Mouse (Mus musculus): ENCODE results near the gene Ints6l. TPM values are rescaled to one million over a fixed set of nuclear protein-coding genes. Genes with fewer than 3 reads are reported as not detected.

Gene Ints6l
- 93.3 TPM for polyA plus RNA-seq (2014; fragmentation: Illumina TruSeq; extraction: RNeasy Lipid Tissue Mini Kit (QIAGEN cat#74804); ENCODE audit: low read depth, low replicate concordance)

DNA sequence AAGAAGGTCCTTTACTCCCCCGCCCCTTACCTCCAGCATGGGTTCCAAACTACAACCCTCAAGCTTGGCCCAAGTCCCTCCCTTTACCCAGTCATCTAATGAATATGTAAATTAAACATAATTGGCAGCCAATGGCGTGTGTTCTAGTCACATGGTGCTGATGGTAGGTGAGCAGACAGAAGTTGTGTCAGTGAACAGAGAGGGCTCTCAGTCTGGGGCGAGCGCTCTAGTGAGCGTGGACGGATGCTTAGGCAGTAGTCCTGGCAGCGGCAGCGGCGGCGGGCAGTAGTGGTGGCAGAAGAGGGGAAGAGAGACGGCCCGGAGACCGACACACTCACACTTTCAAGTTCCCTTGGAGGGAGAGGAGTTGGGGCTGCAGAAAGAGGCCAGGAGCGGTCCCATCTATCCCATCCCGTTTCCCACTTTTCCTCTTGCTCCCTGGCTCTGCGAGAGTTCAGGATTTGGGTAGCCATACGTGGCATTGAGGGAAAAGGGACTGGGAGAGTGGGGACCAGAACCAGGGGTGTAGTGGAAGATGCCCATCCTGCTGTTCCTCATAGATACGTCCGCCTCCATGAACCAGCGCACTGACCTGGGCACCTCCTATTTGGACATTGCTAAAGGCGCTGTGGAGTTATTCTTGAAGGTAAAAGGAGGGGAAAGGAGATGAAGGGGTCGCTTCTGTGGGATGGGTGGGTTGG, at the start of gene Ints6l:
Ints6l (plus strand) TSS at position 187 of the 701 bp plus-strand sequence.

DNA sequence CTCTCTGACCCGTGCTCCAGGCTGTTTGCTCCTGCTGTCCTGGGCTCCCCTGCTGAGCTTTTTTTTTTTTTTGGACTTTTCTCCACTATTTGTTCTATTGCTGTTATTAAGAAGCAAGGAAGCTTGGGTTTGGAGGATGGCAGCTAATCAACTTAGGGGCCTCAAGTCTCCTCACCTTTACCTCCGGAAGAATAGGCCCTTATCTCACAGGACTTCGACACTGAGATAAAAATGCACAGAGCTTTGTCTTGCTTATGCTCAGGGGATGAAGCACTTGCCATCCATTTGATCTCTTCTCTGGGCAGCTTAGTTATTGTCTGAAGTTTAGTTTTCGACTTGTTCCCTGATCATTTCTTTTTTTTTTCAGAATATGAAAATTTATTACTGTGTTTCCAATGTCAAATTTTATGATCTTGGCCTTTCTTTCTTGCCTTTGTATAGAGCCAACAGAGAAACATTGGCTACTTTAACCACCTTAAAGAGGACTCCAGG, 7.1 kb upstream of the Ints6l start, which contains the start of gene Gm2174:
Gm2174 (plus strand) TSS at position 442 of the 492 bp plus-strand sequence.

DNA sequence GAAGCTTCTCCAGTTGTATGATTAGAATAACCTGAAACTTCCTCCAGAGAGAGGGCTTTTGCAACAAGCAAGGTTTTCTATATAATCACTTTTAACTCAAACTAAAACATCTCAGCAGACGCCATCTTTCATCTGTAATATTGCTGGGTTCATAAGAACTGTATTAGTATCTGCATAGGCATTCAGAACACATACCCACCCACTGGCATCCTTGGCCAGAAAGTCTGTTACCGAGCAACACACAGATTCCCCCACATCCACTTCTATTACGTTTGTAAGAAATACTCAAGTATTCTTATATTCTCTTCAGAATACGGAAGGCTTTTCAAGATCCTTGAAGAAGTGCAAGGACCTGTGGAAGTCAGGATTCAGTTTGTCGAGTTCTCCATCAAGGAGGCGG, 69.8 kb downstream of the Ints6l start, which contains the start of gene Gm10477:
Gm10477 (plus strand) TSS at position 301 of the 400 bp plus-strand sequence.

DNA sequence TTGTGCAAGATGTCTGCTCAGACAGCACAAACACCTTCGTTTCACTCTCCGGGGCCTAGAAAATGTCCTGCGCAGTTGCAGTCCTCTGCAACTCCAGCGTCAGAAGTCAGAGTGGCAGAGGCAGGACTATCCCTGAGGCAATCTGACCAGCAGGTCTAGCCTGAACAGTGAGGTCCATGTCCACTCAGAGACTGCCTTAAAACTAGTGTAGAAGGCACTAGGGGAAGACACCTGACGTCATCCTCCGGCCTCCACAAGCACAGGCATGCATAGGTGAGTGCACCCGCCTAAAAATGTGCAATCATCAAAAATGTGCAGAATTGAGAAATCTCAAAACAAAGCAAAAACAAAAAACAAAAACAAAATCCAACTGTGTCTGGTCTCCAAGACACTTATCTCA, 94.8 kb downstream of the Ints6l start, which contains the start of gene Gm648:
Gm648 (minus strand) TSS at position 101 of the 400 bp plus-strand sequence.

Other genes starting within 250 kb of the Ints6l start
- not detected for gene Gm773, start 242.0 kb upstream of the Ints6l start, polyA plus RNA-seq (2014; fragmentation: Illumina TruSeq; extraction: RNeasy Lipid Tissue Mini Kit (QIAGEN cat#74804); ENCODE audit: low read depth, low replicate concordance)
- gene Zfp449, start 108.5 kb upstream of the Ints6l start, polyA plus RNA-seq (2014; fragmentation: Illumina TruSeq; extraction: RNeasy Lipid Tissue Mini Kit (QIAGEN cat#74804); ENCODE audit: low read depth, low replicate concordance): 17.8 TPM
- gene Smim10l2a, start 80.3 kb upstream of the Ints6l start, polyA plus RNA-seq (2014; fragmentation: Illumina TruSeq; extraction: RNeasy Lipid Tissue Mini Kit (QIAGEN cat#74804); ENCODE audit: low read depth, low replicate concordance): not detected
- not detected for gene Gm2174, start 6.9 kb upstream of the Ints6l start, polyA plus RNA-seq (2014; fragmentation: Illumina TruSeq; extraction: RNeasy Lipid Tissue Mini Kit (QIAGEN cat#74804); ENCODE audit: low read depth, low replicate concordance)
- gene Gm10477, start 69.9 kb downstream of the Ints6l start, polyA plus RNA-seq (2014; fragmentation: Illumina TruSeq; extraction: RNeasy Lipid Tissue Mini Kit (QIAGEN cat#74804); ENCODE audit: low read depth, low replicate concordance): not detected
- not detected for gene Gm648, start 94.7 kb downstream of the Ints6l start, polyA plus RNA-seq (2014; fragmentation: Illumina TruSeq; extraction: RNeasy Lipid Tissue Mini Kit (QIAGEN cat#74804); ENCODE audit: low read depth, low replicate concordance)
- 140 TPM for gene Mmgt1, start 143.2 kb downstream of the Ints6l start, polyA plus RNA-seq (2014; fragmentation: Illumina TruSeq; extraction: RNeasy Lipid Tissue Mini Kit (QIAGEN cat#74804); ENCODE audit: low read depth, low replicate concordance)
- 96.5 TPM for gene Slc9a6, start 154.9 kb downstream of the Ints6l start, polyA plus RNA-seq (2014; fragmentation: Illumina TruSeq; extraction: RNeasy Lipid Tissue Mini Kit (QIAGEN cat#74804); ENCODE audit: low read depth, low replicate concordance)